Mouse (Mus musculus): ENCODE results near the gene Rin3.

GRCm38 (mm10) chr12:102414686-102415085 is 131.8 kb downstream of the Rin3 start:
- TF ChIP-seq CTCF (IDR thresholded peaks at IDR 0.05; ENCODE audit: insufficient read depth, low read length), result no peak
- no peak for TF ChIP-seq POLR2A (IDR thresholded peaks at IDR 0.05; ENCODE audit: borderline replicate concordance, extremely low read depth, low read depth, low read length)
